Mouse (Mus musculus): ENCODE data around the gene Pbx1.
A peak's percentile ranks its signal among the peaks of the same experiment; 100 is the strongest.

Pbx1 gene

GRCm38 (mm10) chr1:168299928-168300365 lies 132.1 kb downstream of the Pbx1 start:
- no peak for DNase-seq (ENCODE audit: low spot score in 2 of 2)

DNA sequence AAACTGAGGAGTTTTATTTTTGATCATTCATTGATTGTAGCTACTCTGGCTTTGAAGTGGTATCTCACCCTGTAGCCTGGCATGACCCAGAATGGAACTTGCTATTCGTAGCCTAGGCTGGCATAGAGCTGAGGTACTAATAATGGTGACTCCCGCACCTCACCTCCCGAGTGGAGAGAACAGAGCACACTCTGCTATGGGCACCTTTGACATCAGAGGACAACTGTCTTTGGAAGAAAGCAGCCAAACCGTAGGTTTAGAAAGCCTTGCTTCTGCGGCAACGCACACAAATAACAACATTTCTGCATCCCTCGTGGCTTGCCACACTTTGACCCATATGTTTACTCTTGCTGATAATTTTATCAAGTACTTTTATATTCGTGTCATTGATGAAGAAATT lies 132.9 kb downstream of the Pbx1 start:
- no peak for DNase-seq (ENCODE audit: low spot score in 2 of 2)

DNA sequence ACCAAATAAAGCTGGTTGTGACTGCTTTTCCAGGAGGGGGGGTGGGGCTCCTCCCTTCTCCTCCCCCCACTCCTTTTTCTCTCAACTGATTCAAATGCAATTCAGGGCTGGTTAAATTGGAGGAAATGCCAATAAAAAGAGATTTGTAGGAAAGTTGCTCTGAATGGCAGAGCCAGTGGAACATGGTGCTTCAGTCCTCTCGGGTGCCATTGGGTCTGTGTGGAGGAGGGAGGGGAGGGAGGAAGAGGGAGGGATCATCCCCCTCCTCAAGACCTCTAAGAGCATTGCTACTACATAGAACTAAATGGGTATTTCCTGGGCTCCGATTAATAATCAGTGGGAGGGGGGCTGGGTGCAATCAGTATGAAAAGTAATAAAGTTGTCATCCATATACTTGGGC lies 135.8 kb downstream of the Pbx1 start:
- DNase-seq (ENCODE audit: low spot score in 2 of 2) = no peak

DNA sequence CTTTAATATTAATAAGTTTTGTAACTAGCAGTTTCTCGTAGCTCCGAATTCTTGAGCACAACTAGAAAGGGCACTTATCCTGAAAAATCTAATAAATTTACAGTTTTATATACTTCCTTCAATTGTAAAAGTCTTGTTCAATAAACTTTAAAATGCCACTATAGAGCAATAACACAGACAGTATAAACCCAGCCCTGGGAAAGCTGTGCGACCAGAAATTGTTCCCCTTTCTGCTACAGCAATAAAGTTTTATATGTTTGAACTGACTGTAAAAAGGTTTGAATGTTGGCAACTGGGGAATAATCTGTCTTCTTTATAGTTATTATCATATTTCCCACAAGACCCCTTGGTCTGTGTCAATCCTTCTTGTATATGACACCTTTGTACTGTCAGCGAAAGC lies 136.3 kb downstream of the Pbx1 start:
- no peak for DNase-seq (ENCODE audit: low spot score in 2 of 2)

DNA sequence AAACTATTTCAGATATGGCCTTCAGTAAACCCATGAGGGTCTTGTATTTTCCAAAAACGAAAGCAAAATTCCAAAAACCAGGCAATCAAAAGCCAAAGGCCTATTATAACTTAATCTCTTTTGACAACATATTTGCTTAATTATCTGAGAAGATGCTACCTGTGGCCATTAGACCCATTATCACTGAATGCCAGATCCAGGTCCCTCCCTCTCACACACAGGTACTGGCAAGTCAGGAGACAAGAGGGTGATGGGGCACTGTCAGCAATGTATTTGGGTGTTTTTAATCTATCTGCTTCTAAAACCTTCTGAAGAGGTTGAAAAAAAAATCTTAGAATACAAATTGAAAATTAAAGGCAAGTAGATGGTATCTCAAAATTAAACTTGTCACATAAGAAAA lies 138.4 kb downstream of the Pbx1 start:
- DNase-seq (ENCODE audit: low spot score in 2 of 2) = no peak

- DNase-seq (ENCODE audit: low spot score in 2 of 2) = no peak
Measured at GRCm38 (mm10) chr1:168292106-168292505, 140.0 kb downstream of the Pbx1 start.

DNA sequence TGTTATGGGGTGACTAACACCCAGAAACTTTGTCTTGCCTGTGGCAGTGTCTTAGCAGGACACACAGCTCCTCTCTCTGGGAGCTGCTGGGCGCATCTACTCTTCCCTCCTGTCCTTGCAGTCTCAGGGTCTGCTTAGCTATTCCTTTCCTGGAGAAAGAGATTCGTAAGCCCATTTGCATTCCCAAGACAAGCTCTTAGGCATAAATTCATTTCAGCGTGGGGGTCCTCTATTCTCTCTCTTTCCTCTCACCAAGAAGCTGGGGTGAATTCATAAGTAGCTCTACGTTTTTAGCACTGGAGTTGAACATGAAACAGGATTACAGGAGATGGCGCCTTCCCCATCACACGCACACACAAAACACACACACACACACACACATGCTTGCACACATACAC lies 140.4 kb downstream of the Pbx1 start:
- no peak for DNase-seq (ENCODE audit: low spot score in 2 of 2)

GRCm38 (mm10) chr1:168291001-168291642 lies 140.9 kb downstream of the Pbx1 start:
- DNase-seq (ENCODE audit: low spot score in 2 of 2) = no peak

DNA sequence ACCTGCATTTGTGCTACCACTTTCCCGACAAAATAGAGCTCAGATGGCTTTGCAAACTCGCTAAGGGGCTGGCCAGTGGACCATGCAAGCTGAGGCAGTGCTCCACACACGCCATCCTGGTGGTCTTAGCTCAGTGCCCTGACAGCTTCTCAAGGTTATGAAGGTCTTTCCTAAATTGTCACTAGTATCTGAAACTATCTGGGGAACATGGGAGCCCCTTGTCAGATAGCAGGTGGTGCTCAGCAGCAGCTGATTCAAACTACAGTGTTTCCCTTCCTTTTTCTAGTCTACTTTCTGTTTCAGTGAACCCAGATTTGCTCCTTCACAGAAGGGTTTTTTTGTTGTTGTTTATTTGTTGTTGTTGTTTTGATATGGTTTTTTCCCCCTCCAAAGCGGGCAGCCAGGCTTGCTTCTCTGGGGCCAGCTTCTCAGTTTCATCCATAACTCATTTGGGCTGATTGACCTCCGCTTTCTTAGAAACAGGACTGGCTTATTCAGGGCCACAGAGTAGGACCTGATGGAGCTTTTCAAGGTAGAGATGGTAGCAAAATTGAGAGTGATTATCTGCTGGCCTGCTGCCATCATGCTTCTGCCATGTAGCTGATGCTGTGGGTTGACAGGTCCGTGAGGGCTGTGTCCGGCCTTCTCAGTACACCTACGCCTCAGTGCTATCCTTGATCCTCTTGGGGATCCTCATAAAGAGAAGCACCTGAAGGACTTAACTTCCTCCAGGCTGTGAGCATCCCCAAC lies 141.7 kb downstream of the Pbx1 start:
- no peak for DNase-seq (ENCODE audit: low spot score in 2 of 2)

GRCm38 (mm10) chr1:168288891-168289545 lies 143.1 kb downstream of the Pbx1 start:
- DNase-seq (ENCODE audit: low spot score in 2 of 2) = no peak

DNA sequence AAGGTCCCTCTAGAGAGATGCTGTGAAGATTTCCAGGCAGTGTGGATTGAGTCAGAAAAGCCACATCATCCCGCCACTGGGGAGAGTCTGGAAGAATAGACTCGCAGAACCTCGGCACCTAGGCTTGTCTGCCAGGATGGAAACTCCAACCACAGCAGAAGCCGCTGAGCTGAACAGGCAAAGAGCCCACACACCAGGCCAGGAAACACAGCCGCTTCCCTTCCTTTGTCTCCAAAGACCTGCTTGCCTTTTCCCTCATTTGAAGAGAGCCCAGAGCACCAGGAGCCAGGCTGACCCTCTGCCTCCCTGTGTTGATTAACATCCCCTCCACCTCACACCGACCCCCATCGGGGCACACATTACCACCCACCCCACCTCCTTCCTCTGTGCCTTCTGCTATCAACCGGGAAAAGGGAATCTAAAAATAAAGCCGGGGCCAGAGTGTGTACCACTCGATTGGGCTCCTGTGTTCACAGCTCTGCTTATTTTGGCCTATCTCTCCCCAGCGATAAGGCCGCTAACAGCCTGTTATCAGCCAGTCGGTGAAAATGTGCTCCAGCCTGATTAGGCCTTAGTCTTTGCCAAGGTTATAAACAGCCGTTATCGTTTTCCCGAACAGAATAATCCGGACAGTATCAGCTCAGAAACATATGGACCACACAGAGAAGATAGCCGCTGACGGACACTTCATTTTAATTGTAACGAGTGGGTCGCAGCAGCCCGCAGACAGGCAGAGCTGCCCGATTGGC lies 144.1 kb downstream of the Pbx1 start:
- DNase-seq (ENCODE audit: low spot score in 2 of 2) = no peak

DNA sequence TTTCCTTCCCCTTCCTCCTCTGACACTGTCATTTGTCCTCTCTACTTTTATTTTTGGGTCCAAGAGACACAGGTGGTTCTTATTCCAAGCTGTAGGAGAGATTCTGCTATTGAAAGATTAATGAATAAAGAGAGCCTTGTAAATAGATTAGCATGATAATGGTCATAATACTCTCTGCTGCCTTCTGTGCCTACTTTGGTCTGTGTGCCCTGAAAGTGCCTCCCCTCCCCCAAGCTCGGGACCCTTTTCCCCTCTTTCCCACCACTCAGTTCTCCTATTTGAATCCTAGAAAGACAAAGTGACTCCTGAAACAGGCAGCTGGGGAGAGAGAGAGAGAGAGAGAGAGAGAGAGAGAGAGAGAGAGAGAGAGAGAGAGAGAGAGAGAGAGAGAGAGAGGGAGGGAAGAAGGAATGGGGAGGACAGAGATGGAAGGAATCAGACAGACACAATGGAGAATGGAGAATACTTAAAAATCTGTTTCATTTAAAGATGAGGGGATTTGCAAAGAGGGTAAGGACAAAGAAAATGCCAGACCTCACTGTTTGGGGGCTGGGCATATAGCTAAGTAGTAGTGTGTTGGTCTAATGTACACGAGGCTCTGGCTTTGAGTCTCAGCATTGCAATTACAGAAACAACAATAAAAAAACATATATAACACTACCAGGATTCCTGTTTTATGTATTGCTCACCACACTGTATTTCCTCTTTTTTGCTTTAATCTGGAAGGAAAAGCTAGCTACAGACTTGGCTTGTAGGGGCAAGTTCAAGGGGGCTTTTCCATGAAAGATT lies 145.0 kb downstream of the Pbx1 start:
- no peak for DNase-seq (ENCODE audit: low spot score in 2 of 2)

- no peak for DNase-seq (ENCODE audit: low spot score in 2 of 2)
Measured at GRCm38 (mm10) chr1:168284566-168285141, 147.4 kb downstream of the Pbx1 start.

- peak; percentile 37 to 61 for DNase-seq (ENCODE audit: low spot score in 2 of 2)
Measured at GRCm38 (mm10) chr1:168283841-168284565, 148.1 kb downstream of the Pbx1 start.

- DNase-seq (ENCODE audit: low spot score in 2 of 2) = no peak
Measured at GRCm38 (mm10) chr1:168283421-168283820, 148.6 kb downstream of the Pbx1 start.

DNA sequence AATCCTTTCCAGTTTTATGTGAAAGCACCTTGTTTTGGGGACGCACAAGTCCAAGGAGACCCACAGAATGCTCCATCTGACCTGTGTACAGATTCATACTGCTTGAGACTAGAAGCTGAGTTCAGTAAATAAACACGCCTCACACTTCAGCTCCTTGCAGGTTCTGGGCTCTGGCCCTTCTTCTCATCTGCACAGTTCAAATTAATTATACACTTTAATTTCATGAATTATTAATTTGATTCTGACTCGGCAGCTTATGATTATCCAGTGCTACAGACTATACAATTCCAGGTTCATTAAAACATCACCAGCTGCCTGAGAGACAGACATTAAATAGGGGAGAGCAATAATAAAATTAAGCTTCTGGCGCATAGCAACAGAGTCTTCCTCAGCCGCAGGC lies 156.4 kb downstream of the Pbx1 start:
- DNase-seq (ENCODE audit: low spot score in 2 of 2) = no peak

GRCm38 (mm10) chr1:168274296-168274695 lies 157.8 kb downstream of the Pbx1 start:
- no peak for DNase-seq (ENCODE audit: low spot score in 2 of 2)

DNA sequence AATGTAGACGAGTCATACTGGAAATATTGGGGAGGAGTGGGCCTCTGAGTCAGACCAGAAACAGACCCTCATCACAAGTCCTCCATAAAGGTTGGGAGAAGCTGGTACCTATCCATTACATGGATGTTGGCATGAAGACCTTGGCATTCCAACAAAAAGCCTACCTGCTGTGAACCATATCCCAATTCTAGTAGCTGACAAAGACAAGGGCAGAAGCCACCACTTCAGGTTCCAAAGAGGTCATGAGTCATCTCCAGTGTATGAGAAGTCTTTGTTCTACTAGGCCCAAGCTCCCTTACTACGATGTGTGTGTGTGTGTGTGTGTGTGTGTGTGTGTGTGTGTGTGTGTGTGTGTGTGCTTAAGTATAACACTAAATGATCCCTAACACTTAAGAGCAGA lies 160.0 kb downstream of the Pbx1 start:
- DNase-seq (ENCODE audit: low spot score in 2 of 2) = no peak

DNA sequence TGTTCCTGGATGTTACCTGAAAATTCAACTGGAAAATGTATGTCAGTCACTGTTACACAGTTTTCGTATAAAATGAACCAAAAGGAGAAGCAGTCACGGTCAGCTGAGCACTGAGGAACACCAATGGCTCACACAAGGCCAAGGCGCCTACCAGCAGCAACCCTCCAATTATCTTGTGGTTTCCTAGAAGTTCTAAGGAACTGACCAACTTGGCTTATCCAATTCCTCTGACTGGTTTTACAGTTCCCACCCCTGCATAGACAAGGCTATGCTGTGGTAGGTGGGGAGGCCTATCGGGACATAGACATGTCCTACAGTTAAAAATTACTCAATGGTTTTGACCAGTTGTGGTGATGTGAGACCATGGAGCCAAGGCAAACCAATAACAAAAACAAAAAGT lies 160.9 kb downstream of the Pbx1 start:
- no peak for DNase-seq (ENCODE audit: low spot score in 2 of 2)

Measured in natural killer cell, adult 2 months (primary cell).